In the genomic region with DNA sequence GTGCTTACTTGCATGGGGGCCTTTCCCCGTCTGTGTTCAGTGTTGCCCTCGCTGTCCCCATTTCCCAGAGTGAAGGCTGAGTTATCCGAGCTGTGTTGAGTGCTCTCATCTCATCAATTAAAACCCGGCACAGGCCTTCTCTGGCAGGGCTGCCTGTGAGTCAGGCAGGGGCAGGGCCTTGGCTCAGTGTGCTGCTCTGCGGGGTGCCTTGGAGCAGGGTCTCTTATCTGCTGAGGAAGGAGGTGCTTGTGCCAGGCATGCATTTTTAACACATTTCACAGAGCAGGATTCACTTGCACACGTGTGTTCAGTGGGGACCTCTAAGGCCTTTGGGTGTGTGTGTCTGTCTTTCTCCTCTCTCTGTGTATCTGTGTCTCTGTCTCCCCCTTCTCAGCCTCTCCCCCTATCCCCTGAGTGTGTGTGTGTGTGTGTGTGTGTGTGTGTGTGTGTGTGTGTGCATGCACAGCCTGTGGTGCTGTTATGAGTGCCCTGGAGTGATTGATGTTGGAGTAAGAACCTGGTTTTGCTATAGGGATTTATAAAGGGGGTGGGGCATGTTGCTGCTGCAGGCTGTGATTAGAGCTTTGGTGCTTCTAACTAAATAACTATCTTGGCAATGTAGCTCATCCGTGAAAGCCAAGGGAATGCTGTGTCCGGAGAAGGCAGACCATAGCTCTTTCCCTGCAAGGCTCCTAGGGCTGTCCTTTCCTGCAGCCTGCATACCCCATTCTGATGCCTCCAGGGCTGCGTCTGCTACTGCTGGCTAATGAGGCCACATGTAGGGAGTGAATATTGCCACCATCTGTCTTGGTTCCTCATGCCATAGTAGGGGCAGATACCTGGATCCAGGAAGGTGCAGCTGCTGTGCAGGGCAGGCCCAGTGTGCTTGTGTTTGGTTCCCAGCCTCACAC, we compare ENCODE assay signal across 8 mouse cellular contexts.
DNase-seq lines count a peak whose midpoint lies in the region; ATAC-seq and TF ChIP-seq lines count a peak whose summit lies in the region.
"Had no signal": no experiment of that assay in that cellular context is flagged by ENCODE, and none has a peak within 500 bp of the region (broad histone marks: within the 10 kb centered on the region; RNA-seq: fewer than 3 reads in every experiment).

No protein-coding gene starts in this region.

- TF ChIP-seq POLR2A in kidney, adult 2 months (IDR thresholded peaks at IDR 0.05; ENCODE audit: low read depth, low read length), result no peak

- no peak overlapping the region for H3K4me2 ChIP-seq in embryonic facial prominence, embryonic 14.5 days (ENCODE audit: low read depth, low read length)
- 0 out of 2 replicates have a peak overlapping the region, but pooled peaks have one; percentile 11 for H3K4me2 ChIP-seq in limb, embryonic 13.5 days (replicated peaks)

- peak; percentile 36 for DNase-seq in urinary bladder, postnatal 14 days (ENCODE audit: low spot score)
- DNase-seq in urinary bladder, postnatal 4 days (ENCODE audit: low spot score in 2 of 2), result no peak
- DNase-seq in embryonic facial prominence, embryonic 14.5 days (ENCODE audit: low spot score), result no peak
- DNase-seq in right cerebral cortex, adult 2 months (ENCODE audit: low spot score in 2 of 2), result no peak
- no peak for DNase-seq in kidney, adult 2 months
- DNase-seq in layer of hippocampus, postnatal 14 days (ENCODE audit: low spot score in 2 of 2), result no peak

- ATAC-seq in embryonic facial prominence, embryonic 14.5 days (ENCODE audit: low read depth), result peak; percentile 21; the same call in 1 of the 2 replicates
- no peak for ATAC-seq in limb, embryonic 13.5 days (ENCODE audit: low FRiP score, low read depth)

- peaks cover 45% of the 10 kb centered on the region for H3K4me1 ChIP-seq in embryonic facial prominence, embryonic 14.5 days (ENCODE audit: control insufficient read depth, insufficient read depth, low read length)
- H3K4me1 ChIP-seq in limb, embryonic 13.5 days, result peaks cover 80% of the 10 kb centered on the region
- peaks cover 29% of the 10 kb centered on the region for H3K4me1 ChIP-seq in kidney, adult 2 months (ENCODE audit: control insufficient read depth, insufficient read depth, low read length)

- no peaks in the 10 kb centered on the region for H3K9me3 ChIP-seq in embryonic facial prominence, embryonic 14.5 days (ENCODE audit: control insufficient read depth, low read length)
- no peaks in the 10 kb centered on the region for H3K9me3 ChIP-seq in limb, embryonic 13.5 days
- H3K9me3 ChIP-seq: megakaryocyte, embryonic 14.5 days had no signal

- WGBS in embryonic facial prominence, embryonic 14.5 days, result 29% methylated on average over 9 of the region's 9 CpGs
- WGBS in limb, embryonic 13.5 days, result 18% methylated on average over 9 of the region's 9 CpGs
- 38% methylated on average over 9 of the region's 9 CpGs for WGBS in kidney, adult 2 months

- H3K4me3 ChIP-seq in embryonic facial prominence, embryonic 14.5 days (ENCODE audit: low read depth, low read length), result no peak overlapping the region
- no peak overlapping the region for H3K4me3 ChIP-seq in limb, embryonic 13.5 days
- no peak overlapping the region for H3K4me3 ChIP-seq in kidney, adult 2 months (ENCODE audit: insufficient read depth, low read depth, low read length)
- H3K4me3 ChIP-seq: megakaryocyte, embryonic 14.5 days had no signal

- no peak overlapping the region for H3K27ac ChIP-seq in embryonic facial prominence, embryonic 14.5 days (replicated peaks; ENCODE audit: low read depth, low read length)
- H3K27ac ChIP-seq in limb, embryonic 13.5 days, result peak overlapping the region; percentile 39; the same call in 1 of the 2 replicates
- no peak overlapping the region for H3K27ac ChIP-seq in kidney, adult 2 months (ENCODE audit: insufficient read depth, low read depth, low read length)

- no peak for TF ChIP-seq CTCF in kidney, adult 2 months (conservative IDR thresholded peaks at IDR 0.05; ENCODE audit: insufficient read depth, insufficient read length, low read depth, low read length)

- H3K9ac ChIP-seq in embryonic facial prominence, embryonic 14.5 days (ENCODE audit: low read depth, low read length), result no peak overlapping the region
- H3K9ac ChIP-seq in limb, embryonic 13.5 days, result no peak overlapping the region; the same call in 1 of the 2 replicates

- H3K36me3 ChIP-seq in embryonic facial prominence, embryonic 14.5 days (ENCODE audit: control insufficient read depth, insufficient read depth, low read length), result no peaks in the 10 kb centered on the region
- no peaks in the 10 kb centered on the region for H3K36me3 ChIP-seq in limb, embryonic 13.5 days
- H3K36me3 ChIP-seq in kidney, adult 2 months (ENCODE audit: control insufficient read depth, insufficient read depth, low read length), result no peaks in the 10 kb centered on the region

- H3K27me3 ChIP-seq in embryonic facial prominence, embryonic 14.5 days (replicated peaks; ENCODE audit: control insufficient read depth, insufficient read depth, low read length), result no peaks in the 10 kb centered on the region
- H3K27me3 ChIP-seq in limb, embryonic 13.5 days, result no peaks in the 10 kb centered on the region
- no peaks in the 10 kb centered on the region for H3K27me3 ChIP-seq in kidney, adult 2 months (replicated peaks; ENCODE audit: control insufficient read depth, insufficient read depth, low read length)
